Mouse (Mus musculus): ENCODE results near the gene Sppl2c. TPM values are rescaled to one million over a fixed set of nuclear protein-coding genes. Genes with fewer than 3 reads are reported as not detected.

Gene Sppl2c
- polyA plus RNA-seq (2016; fragmentation: Nextera tagmentation; extraction: Ambion mirVana): not detected in 2 replicates

GRCm38 (mm10) chr11:104186135-104186836 is at the start of gene Sppl2c:
Sppl2c (plus strand) TSS chr11:104186327.
- Histone ChIP-seq H3K27me3 (no peaks in the 10 kb centered on the region), H3K9ac (no peak within 1 kb of the TSS), H3K4me3 (no peak within 1 kb of the TSS), H3K9me3 (replicated peaks) (no peaks in the 10 kb centered on the region), H3K36me3 (no peaks in the 10 kb centered on the region), H3K4me2 (replicated peaks) (no peak within 1 kb of the TSS), H3K27ac (no peak within 1 kb of the TSS), H3K4me1 (no peaks in the 10 kb centered on the region)
- 81% methylated on average over 13 of the region's 13 CpGs for WGBS
- ATAC-seq (ENCODE audit: low FRiP score): no peak

GRCm38 (mm10) chr11:104138976-104139375 is 47.2 kb upstream of the Sppl2c start:
- H3K4me1 ChIP-seq: no peaks in the 10 kb centered on the region
- H3K4me2 ChIP-seq (replicated peaks): no peak overlapping the region
- H3K4me3 ChIP-seq: no peak overlapping the region
- 0 out of 2 replicates have a peak, but pooled peaks cover under 1% of the 10 kb centered on the region for H3K9me3 ChIP-seq (replicated peaks)
- no peak overlapping the region for H3K27ac ChIP-seq
- H3K27me3 ChIP-seq: peaks cover 48% of the 10 kb centered on the region
- ATAC-seq (ENCODE audit: low FRiP score): no peak
- no peak overlapping the region for H3K9ac ChIP-seq
- WGBS: 78% methylated on average over 3 of the region's 3 CpGs
- no peaks in the 10 kb centered on the region for H3K36me3 ChIP-seq

- peaks cover 5% of the 10 kb centered on the region for H3K27me3 ChIP-seq
- H3K9me3 ChIP-seq (replicated peaks): 0 out of 2 replicates have a peak, but pooled peaks cover 4% of the 10 kb centered on the region
- no peaks in the 10 kb centered on the region for H3K36me3 ChIP-seq
- no peak overlapping the region for H3K4me3 ChIP-seq
- peaks cover 3% of the 10 kb centered on the region; the same call in 1 of the 2 replicates for H3K4me1 ChIP-seq
- H3K4me2 ChIP-seq (replicated peaks): no peak overlapping the region
- H3K27ac ChIP-seq: no peak overlapping the region
- no peak for ATAC-seq (ENCODE audit: low FRiP score)
- no peak overlapping the region for H3K9ac ChIP-seq
- WGBS: 95% methylated on average over 1 of the region's 1 CpGs
These were observed 41.2 kb upstream of the Sppl2c start for GRCm38 (mm10) chr11:104144930-104145329.

- no peak for ATAC-seq (ENCODE audit: low FRiP score)
- no peaks in the 10 kb centered on the region for H3K27me3 ChIP-seq
- no peaks in the 10 kb centered on the region for H3K36me3 ChIP-seq
- H3K4me1 ChIP-seq: peaks cover 16% of the 10 kb centered on the region
- no peak overlapping the region for H3K4me3 ChIP-seq
- 0 out of 2 replicates have a peak, but pooled peaks cover 4% of the 10 kb centered on the region for H3K9me3 ChIP-seq (replicated peaks)
- H3K4me2 ChIP-seq (replicated peaks): no peak overlapping the region
- WGBS: 77% methylated on average over 7 of the region's 7 CpGs
- no peak overlapping the region for H3K27ac ChIP-seq
- no peak overlapping the region for H3K9ac ChIP-seq
These were observed 37.3 kb upstream of the Sppl2c start for GRCm38 (mm10) chr11:104148787-104149186.

GRCm38 (mm10) chr11:104150911-104151310 is 35.2 kb upstream of the Sppl2c start:
- ATAC-seq (ENCODE audit: low FRiP score): no peak
- Histone ChIP-seq H3K9me3 (replicated peaks) (no peaks in the 10 kb centered on the region), H3K9ac (no peak overlapping the region), H3K36me3 (no peaks in the 10 kb centered on the region), H3K27ac (no peak overlapping the region; the same call in 1 of the 2 replicates), H3K4me1 (peaks cover 23% of the 10 kb centered on the region), H3K4me3 (no peak overlapping the region), H3K4me2 (replicated peaks) (no peak overlapping the region), H3K27me3 (no peaks in the 10 kb centered on the region)
- whole genome bisulfite sequencing: 61% methylated on average over 5 of the region's 5 CpGs

GRCm38 (mm10) chr11:104154332-104154731 is 31.8 kb upstream of the Sppl2c start:
- peaks cover 10% of the 10 kb centered on the region; the same call in 1 of the 2 replicates for H3K27me3 ChIP-seq
- no peak overlapping the region for H3K27ac ChIP-seq
- H3K4me3 ChIP-seq: no peak overlapping the region
- peaks cover 42% of the 10 kb centered on the region for H3K4me1 ChIP-seq
- H3K9ac ChIP-seq: no peak overlapping the region
- no peaks in the 10 kb centered on the region for H3K36me3 ChIP-seq
- ATAC-seq (ENCODE audit: low FRiP score): no peak
- WGBS: 36% methylated on average over 4 of the region's 4 CpGs
- no peaks in the 10 kb centered on the region for H3K9me3 ChIP-seq (replicated peaks)
- no peak overlapping the region for H3K4me2 ChIP-seq (replicated peaks)

GRCm38 (mm10) chr11:104154820-104155635 is 31.1 kb upstream of the Sppl2c start:
- Histone ChIP-seq H3K27ac (peak overlapping the region; percentile 44; the same call in 1 of the 2 replicates), H3K9ac (no peak overlapping the region), H3K4me3 (no peak overlapping the region), H3K36me3 (no peaks in the 10 kb centered on the region), H3K4me2 (replicated peaks) (no peak overlapping the region), H3K27me3 (peaks cover 10% of the 10 kb centered on the region; the same call in 1 of the 2 replicates), H3K9me3 (replicated peaks) (no peaks in the 10 kb centered on the region), H3K4me1 (peaks cover 42% of the 10 kb centered on the region)
- ATAC-seq (ENCODE audit: low FRiP score): peak; percentile 60
- 32% methylated on average over 9 of the region's 9 CpGs for WGBS

- no peak for ATAC-seq (ENCODE audit: low FRiP score)
- Histone ChIP-seq H3K4me1 (peaks cover 39% of the 10 kb centered on the region), H3K9ac (no peak overlapping the region), H3K4me3 (no peak overlapping the region), H3K27ac (peak overlapping the region; percentile 44; the same call in 1 of the 2 replicates), H3K36me3 (no peaks in the 10 kb centered on the region), H3K9me3 (replicated peaks) (no peaks in the 10 kb centered on the region), H3K27me3 (peaks cover 10% of the 10 kb centered on the region; the same call in 1 of the 2 replicates), H3K4me2 (replicated peaks) (no peak overlapping the region)
These were observed 30.2 kb upstream of the Sppl2c start for GRCm38 (mm10) chr11:104155899-104156298.

GRCm38 (mm10) chr11:104156391-104156790 is 29.7 kb upstream of the Sppl2c start:
- Histone ChIP-seq H3K4me2 (replicated peaks) (no peak overlapping the region), H3K9ac (no peak overlapping the region), H3K27me3 (peaks cover 10% of the 10 kb centered on the region; the same call in 1 of the 2 replicates), H3K9me3 (replicated peaks) (no peaks in the 10 kb centered on the region), H3K36me3 (no peaks in the 10 kb centered on the region), H3K4me1 (peaks cover 36% of the 10 kb centered on the region), H3K4me3 (no peak overlapping the region), H3K27ac (no peak overlapping the region)
- 62% methylated on average over 3 of the region's 3 CpGs for WGBS
- ATAC-seq (ENCODE audit: low FRiP score): no peak

GRCm38 (mm10) chr11:104157603-104158259 is 28.4 kb upstream of the Sppl2c start:
- Histone ChIP-seq H3K27ac (peak overlapping the region; percentile 92), H3K4me3 (peak overlapping the region; percentile 38), H3K4me1 (peaks cover 33% of the 10 kb centered on the region), H3K4me2 (replicated peaks) (peak overlapping the region; percentile 81), H3K9me3 (replicated peaks) (no peaks in the 10 kb centered on the region), H3K36me3 (no peaks in the 10 kb centered on the region), H3K27me3 (peaks cover 10% of the 10 kb centered on the region; the same call in 1 of the 2 replicates), H3K9ac (peak overlapping the region; percentile 48)
- ATAC-seq (ENCODE audit: low FRiP score): peak; percentile 93
- 3% methylated on average over 23 of the region's 23 CpGs for WGBS

- ATAC-seq (ENCODE audit: low FRiP score): peak; percentile 55; the same call in 1 of the 2 replicates
- Histone ChIP-seq H3K4me3 (peak overlapping the region; percentile 38), H3K9me3 (replicated peaks) (no peaks in the 10 kb centered on the region), H3K4me1 (peaks cover 33% of the 10 kb centered on the region), H3K9ac (peak overlapping the region; percentile 48), H3K4me2 (replicated peaks) (peak overlapping the region; percentile 81), H3K36me3 (no peaks in the 10 kb centered on the region), H3K27ac (peak overlapping the region; percentile 92), H3K27me3 (peaks cover 10% of the 10 kb centered on the region; the same call in 1 of the 2 replicates)
- 7% methylated on average over 17 of the region's 17 CpGs for WGBS
These were observed 27.7 kb upstream of the Sppl2c start for GRCm38 (mm10) chr11:104158260-104158907.
